ENCODE assay signal across 9 mouse cellular contexts in the genomic region with DNA sequence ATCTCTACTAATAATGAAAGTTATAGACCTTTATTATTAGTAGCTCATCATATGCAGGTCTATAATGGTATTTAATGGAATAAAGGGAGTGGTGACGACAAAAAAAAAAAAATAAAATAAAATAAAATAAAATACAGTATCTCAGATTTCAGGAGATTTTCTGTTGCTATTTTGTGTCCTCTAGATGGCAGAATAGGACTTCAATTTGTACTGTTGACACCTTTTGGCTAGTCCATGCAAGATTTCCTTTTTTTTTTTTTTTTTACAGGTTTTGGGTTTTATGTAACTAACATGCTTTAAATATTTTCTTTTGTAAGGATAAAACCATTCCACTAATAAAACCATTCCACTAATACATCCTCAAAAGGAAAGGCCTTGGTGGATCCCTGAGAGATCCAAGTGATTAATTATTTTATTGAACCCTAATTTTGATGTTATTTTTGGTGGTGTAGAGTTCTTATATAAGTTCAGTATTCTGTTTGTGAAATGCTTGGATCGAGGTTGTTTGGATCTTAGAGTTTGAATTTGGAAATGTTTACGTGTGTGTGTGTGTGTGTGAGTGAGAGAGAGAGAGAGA. TPM values are rescaled to one million over a fixed set of nuclear protein-coding genes. Genes with fewer than 3 reads are reported as not detected.
DNase-seq lines count a peak whose midpoint lies in the region; ATAC-seq and TF ChIP-seq lines count a peak whose summit lies in the region.
"Had no signal": no experiment of that assay in that cellular context is flagged by ENCODE, and none has a peak within 500 bp of the region (broad histone marks: within the 10 kb centered on the region; RNA-seq: fewer than 3 reads in every experiment).

No protein-coding gene starts in this region.

- H3K27ac ChIP-seq in hindbrain, embryonic 14.5 days, result no peak overlapping the region
- no peak overlapping the region for H3K27ac ChIP-seq in hindbrain, embryonic 12.5 days
- no peak overlapping the region for H3K27ac ChIP-seq in midbrain, embryonic 14.5 days (replicated peaks; ENCODE audit: low read depth, low read length)
- no peak overlapping the region for H3K27ac ChIP-seq in midbrain, embryonic 10.5 days (replicated peaks)

- no peak overlapping the region for H3K4me3 ChIP-seq in hindbrain, embryonic 14.5 days (replicated peaks; ENCODE audit: low read length)
- no peak overlapping the region for H3K4me3 ChIP-seq in hindbrain, embryonic 12.5 days
- H3K4me3 ChIP-seq in midbrain, embryonic 14.5 days (replicated peaks; ENCODE audit: low read depth, low read length), result no peak overlapping the region
- H3K4me3 ChIP-seq in midbrain, embryonic 10.5 days, result no peak overlapping the region

- H3K9ac ChIP-seq in hindbrain, embryonic 14.5 days, result no peak overlapping the region
- no peak overlapping the region for H3K9ac ChIP-seq in hindbrain, embryonic 12.5 days
- no peak overlapping the region for H3K9ac ChIP-seq in midbrain, embryonic 14.5 days (replicated peaks; ENCODE audit: low read length)

- TF ChIP-seq CTCF in brain, embryonic 14.5 days (IDR thresholded peaks at IDR 0.05; ENCODE audit: borderline replicate concordance, extremely low read depth, insufficient read depth, insufficient read length), result no peak

- intact Hi-C loops in heart, postnatal 10 days (cut with DNase I), result loop anchor here (5.0 kb wide), 1 partner anchor 1216 kb away; no protein-coding TSS in a partner anchor

- no peaks in the 10 kb centered on the region for H3K36me3 ChIP-seq in hindbrain, embryonic 14.5 days (replicated peaks; ENCODE audit: control insufficient read depth, insufficient read depth)
- no peaks in the 10 kb centered on the region for H3K36me3 ChIP-seq in hindbrain, embryonic 12.5 days
- no peaks in the 10 kb centered on the region for H3K36me3 ChIP-seq in midbrain, embryonic 14.5 days (ENCODE audit: control insufficient read depth, insufficient read depth, low read length)
- no peaks in the 10 kb centered on the region for H3K36me3 ChIP-seq in midbrain, embryonic 10.5 days

- H3K4me2 ChIP-seq in hindbrain, embryonic 14.5 days (replicated peaks), result no peak overlapping the region
- H3K4me2 ChIP-seq in hindbrain, embryonic 12.5 days (replicated peaks), result no peak overlapping the region
- no peak overlapping the region for H3K4me2 ChIP-seq in midbrain, embryonic 14.5 days (ENCODE audit: low read length)

- WGBS in hindbrain, embryonic 14.5 days, result 62% methylated on average over 3 of the region's 3 CpGs
- 70% methylated on average over 3 of the region's 3 CpGs for WGBS in hindbrain, embryonic 12.5 days
- 69% methylated on average over 3 of the region's 3 CpGs for WGBS in midbrain, embryonic 14.5 days
- WGBS in midbrain, embryonic 10.5 days, result 67% methylated on average over 3 of the region's 3 CpGs

- ATAC-seq in hindbrain, embryonic 14.5 days (ENCODE audit: low FRiP score), result no peak
- no peak for ATAC-seq in hindbrain, embryonic 12.5 days (ENCODE audit: low FRiP score)
- no peak for ATAC-seq in midbrain, embryonic 14.5 days (ENCODE audit: low FRiP score, low TSS enrichment)

- H3K4me1 ChIP-seq in hindbrain, embryonic 14.5 days (replicated peaks; ENCODE audit: control insufficient read depth, insufficient read depth, low read length), result no peaks in the 10 kb centered on the region
- H3K4me1 ChIP-seq in hindbrain, embryonic 12.5 days, result no peaks in the 10 kb centered on the region
- no peaks in the 10 kb centered on the region for H3K4me1 ChIP-seq in midbrain, embryonic 14.5 days (ENCODE audit: control insufficient read depth, insufficient read depth, low read length)
- H3K4me1 ChIP-seq in midbrain, embryonic 10.5 days, result no peaks in the 10 kb centered on the region

- H3K9me3 ChIP-seq in hindbrain, embryonic 14.5 days (ENCODE audit: control insufficient read depth, low read length), result no peaks in the 10 kb centered on the region
- H3K9me3 ChIP-seq in hindbrain, embryonic 12.5 days (replicated peaks), result no peaks in the 10 kb centered on the region
- H3K9me3 ChIP-seq in midbrain, embryonic 14.5 days (ENCODE audit: control insufficient read depth, low read length), result no peaks in the 10 kb centered on the region
- H3K9me3 ChIP-seq in midbrain, embryonic 10.5 days (replicated peaks), result no peaks in the 10 kb centered on the region

- TF ChIP-seq POLR2A in brain, embryonic 14.5 days (IDR thresholded peaks at IDR 0.05; ENCODE audit: borderline replicate concordance, extremely low read depth, insufficient read depth, insufficient read length, poor library complexity, severe bottlenecking), result no peak

- DNase-seq in hindbrain, embryonic 14.5 days (ENCODE audit: low spot score), result peak; percentile 81
- DNase-seq in midbrain, embryonic 14.5 days, result peak; percentile 82
- no peak for DNase-seq in midbrain, embryonic 10.5 days (ENCODE audit: low spot score)
- DNase-seq in brain, embryonic 14.5 days (ENCODE audit: low read depth), result peak; percentile 74
- no peak for DNase-seq in right cerebral cortex, postnatal 25 days
- DNase-seq in heart, postnatal 10 days, result no peak
- DNase-seq: kidney, adult 8-10 months; right cerebral cortex, adult 18-20 months had no signal

- no peaks in the 10 kb centered on the region for H3K27me3 ChIP-seq in hindbrain, embryonic 14.5 days (ENCODE audit: control insufficient read depth, insufficient read depth, low read length)
- no peaks in the 10 kb centered on the region for H3K27me3 ChIP-seq in hindbrain, embryonic 12.5 days
- no peaks in the 10 kb centered on the region for H3K27me3 ChIP-seq in midbrain, embryonic 14.5 days (ENCODE audit: control insufficient read depth, insufficient read depth, low read length)
- H3K27me3 ChIP-seq in midbrain, embryonic 10.5 days (ENCODE audit: low read depth, poor library complexity, severe bottlenecking), result no peaks in the 10 kb centered on the region

RNA-seq across cellular contexts. Expression of gene Nsun6, which starts 41.7 kb away (rescaled TPM):
- polyA plus RNA-seq in hindbrain, embryonic 14.5 days (2014; fragmentation: Nextera tagmentation; extraction: Ambion mirVana), result 10.7 and 17.5 TPM in 2 replicates
- polyA plus RNA-seq in hindbrain, embryonic 12.5 days (2016; fragmentation: Nextera tagmentation; extraction: Ambion mirVana), result 14.2 and 16.1 TPM in 2 replicates
- polyA plus RNA-seq in midbrain, embryonic 14.5 days (2014; fragmentation: Nextera tagmentation; extraction: Ambion mirVana), result 14.0 and 17.7 TPM in 2 replicates
- polyA plus RNA-seq in midbrain, embryonic 10.5 days (2016; fragmentation: Nextera tagmentation; extraction: Ambion mirVana), result 11.6 and 15.6 TPM in 2 replicates
- 6.8 and 7.2 TPM in 2 replicates for polyA plus RNA-seq in brain, embryonic 14.5 days (2012; rRNA removed)
- total RNA-seq in heart, postnatal 10 days (2021), result 1 to 10 TPM; 5.0 to 8.0 TPM

RNA-seq across cellular contexts. Expression of gene Arl5b, which starts 47.4 kb away (rescaled TPM):
- polyA plus RNA-seq in hindbrain, embryonic 14.5 days (2014; fragmentation: Nextera tagmentation; extraction: Ambion mirVana), result 35.5 and 37.0 TPM in 2 replicates
- 58.1 and 58.7 TPM in 2 replicates for polyA plus RNA-seq in hindbrain, embryonic 12.5 days (2016; fragmentation: Nextera tagmentation; extraction: Ambion mirVana)
- polyA plus RNA-seq in midbrain, embryonic 14.5 days (2014; fragmentation: Nextera tagmentation; extraction: Ambion mirVana), result 43.4 and 47.2 TPM in 2 replicates
- polyA plus RNA-seq in midbrain, embryonic 10.5 days (2016; fragmentation: Nextera tagmentation; extraction: Ambion mirVana), result 47.2 and 51.7 TPM in 2 replicates
- 46.6 and 53.4 TPM in 2 replicates for polyA plus RNA-seq in brain, embryonic 14.5 days (2012; rRNA removed)
- total RNA-seq in heart, postnatal 10 days (2021), result 10 to 100 TPM; 32.6 to 37.6 TPM

Comparison
In these comparisons a context has a peak if more than half of its experiments do, and no peak if none do; other contexts are left out.
1. DNase-seq: peak in hindbrain, embryonic 14.5 days (single experiment), midbrain, embryonic 14.5 days (single experiment) and brain, embryonic 14.5 days (single experiment); none in midbrain, embryonic 10.5 days (single experiment), right cerebral cortex, postnatal 25 days (single experiment) and heart, postnatal 10 days (0 of 2).